10 mouse cellular contexts compared by ENCODE assay signal in genomic region chr12:112560176-112560797, GRCm38 (mm10). TPM values are rescaled to one million over a fixed set of nuclear protein-coding genes. Genes with fewer than 3 reads are reported as not detected.
DNase-seq lines count a peak whose midpoint lies in the region; ATAC-seq and TF ChIP-seq lines count a peak whose summit lies in the region.
"Had no signal": no experiment of that assay in that cellular context is flagged by ENCODE, and none has a peak within 500 bp of the region (broad histone marks: within the 10 kb centered on the region; RNA-seq: fewer than 3 reads in every experiment).

No protein-coding gene starts in this region.

- H3K27ac ChIP-seq in spleen, adult 2 months (ENCODE audit: insufficient read depth, low read length) = no peak overlapping the region
- no peak overlapping the region for H3K27ac ChIP-seq in kidney, embryonic 16.5 days (ENCODE audit: low read length)
- H3K27ac ChIP-seq in stomach, embryonic 14.5 days (ENCODE audit: low read length) = no peak overlapping the region
- H3K27ac ChIP-seq: embryonic facial prominence, embryonic 12.5 days; limb, embryonic 15.5 days had no signal

- TF ChIP-seq POLR2A in spleen, adult 2 months (IDR thresholded peaks at IDR 0.05; ENCODE audit: low read depth, low read length) = no peak

- no peaks in the 10 kb centered on the region for H3K27me3 ChIP-seq in spleen, adult 2 months (ENCODE audit: control insufficient read depth, insufficient read depth, low read length)
- H3K27me3 ChIP-seq in kidney, embryonic 16.5 days (ENCODE audit: insufficient read depth, low read length) = no peaks in the 10 kb centered on the region
- no peaks in the 10 kb centered on the region for H3K27me3 ChIP-seq in stomach, embryonic 14.5 days (ENCODE audit: control insufficient read depth, insufficient read depth, low read length)
- H3K27me3 ChIP-seq: embryonic facial prominence, embryonic 12.5 days; limb, embryonic 15.5 days had no signal

- H3K4me2 ChIP-seq in kidney, embryonic 16.5 days (replicated peaks; ENCODE audit: low read depth, low read length) = no peak overlapping the region
- H3K4me2 ChIP-seq in stomach, embryonic 14.5 days (replicated peaks; ENCODE audit: low read depth, low read length) = no peak overlapping the region
- H3K4me2 ChIP-seq: embryonic facial prominence, embryonic 12.5 days; limb, embryonic 15.5 days had no signal

- H3K4me1 ChIP-seq in spleen, adult 2 months (ENCODE audit: control insufficient read depth, insufficient read depth, insufficient read length) = peaks cover 3% of the 10 kb centered on the region; the same call in 1 of the 2 replicates
- peaks cover 6% of the 10 kb centered on the region for H3K4me1 ChIP-seq in kidney, embryonic 16.5 days (ENCODE audit: insufficient read depth, low read length)
- no peaks in the 10 kb centered on the region for H3K4me1 ChIP-seq in stomach, embryonic 14.5 days (ENCODE audit: control insufficient read depth, insufficient read depth, low read length)
- H3K4me1 ChIP-seq: embryonic facial prominence, embryonic 12.5 days had no signal

- TF ChIP-seq CTCF in spleen, adult 2 months (IDR thresholded peaks at IDR 0.05; ENCODE audit: extremely low read depth, insufficient read depth, insufficient read length, insufficient replicate concordance) = 0 out of 2 replicates have a peak, but pooled peaks have one; percentile 1

- no peak overlapping the region for H3K4me3 ChIP-seq in spleen, adult 2 months (ENCODE audit: extremely low read depth, insufficient read depth, insufficient read length)
- H3K4me3 ChIP-seq in kidney, embryonic 16.5 days (ENCODE audit: low read length) = no peak overlapping the region
- H3K4me3 ChIP-seq in stomach, embryonic 14.5 days (ENCODE audit: low read depth, low read length) = no peak overlapping the region
- H3K4me3 ChIP-seq: embryonic facial prominence, embryonic 12.5 days; limb, embryonic 15.5 days had no signal

- ATAC-seq in common myeloid progenitor, adult 5-6 weeks (replicated peaks; ENCODE audit: low read depth, poor library complexity, severe bottlenecking) = peak; percentile 60; the same call in 1 of the 2 replicates
- ATAC-seq in kidney, embryonic 16.5 days (ENCODE audit: low FRiP score, low TSS enrichment) = peak; percentile 65
- ATAC-seq in stomach, embryonic 14.5 days (ENCODE audit: insufficient number of reproducible peaks, insufficient read depth, low FRiP score, low read depth) = peak; percentile 61; the same call in 1 of the 2 replicates
- no peak for ATAC-seq in erythroid progenitor cell, adult 5-6 weeks (replicated peaks; ENCODE audit: low FRiP score, poor library complexity, severe bottlenecking)

- no peaks in the 10 kb centered on the region for H3K36me3 ChIP-seq in spleen, adult 2 months (ENCODE audit: control insufficient read depth, insufficient read depth, low read length)
- no peaks in the 10 kb centered on the region for H3K36me3 ChIP-seq in kidney, embryonic 16.5 days (ENCODE audit: insufficient read depth, low read length)
- no peaks in the 10 kb centered on the region for H3K36me3 ChIP-seq in stomach, embryonic 14.5 days (ENCODE audit: control insufficient read depth, insufficient read depth, low read length)
- H3K36me3 ChIP-seq: embryonic facial prominence, embryonic 12.5 days; limb, embryonic 15.5 days had no signal

- no peak overlapping the region for H3K9ac ChIP-seq in kidney, embryonic 16.5 days (replicated peaks; ENCODE audit: low read length)
- no peak overlapping the region for H3K9ac ChIP-seq in stomach, embryonic 14.5 days (replicated peaks; ENCODE audit: low read depth, low read length)
- H3K9ac ChIP-seq: embryonic facial prominence, embryonic 12.5 days; limb, embryonic 15.5 days had no signal

- 79% methylated on average over 4 of the region's 5 CpGs for WGBS in spleen, adult 2 months
- 50% methylated on average over 5 of the region's 5 CpGs for WGBS in kidney, embryonic 16.5 days
- 63% methylated on average over 5 of the region's 5 CpGs for WGBS in stomach, embryonic 14.5 days

- no peaks in the 10 kb centered on the region for H3K9me3 ChIP-seq in kidney, embryonic 16.5 days (ENCODE audit: low read length)
- H3K9me3 ChIP-seq in stomach, embryonic 14.5 days (ENCODE audit: control insufficient read depth, low read depth, low read length) = no peaks in the 10 kb centered on the region
- H3K9me3 ChIP-seq: embryonic facial prominence, embryonic 12.5 days; limb, embryonic 15.5 days had no signal

- no peak for DNase-seq in spleen, adult 2 months (ENCODE audit: low read depth in 1 of 2, low spot score in 2 of 2)
- no peak for DNase-seq in spleen, adult 12 weeks (ENCODE audit: low spot score)
- DNase-seq in left cerebral cortex, adult 8-10 months (ENCODE audit: low spot score in 2 of 2) = no peak
- DNase-seq in urinary bladder, adult 2 months (ENCODE audit: low spot score) = no peak

RNA-seq across cellular contexts. Expression of gene Inf2, which starts 28.3 kb away (rescaled TPM):
- 39.9 and 40.1 TPM in 2 replicates for polyA plus RNA-seq in spleen, adult 2 months (2012; rRNA removed)
- total RNA-seq in common myeloid progenitor, adult 5-6 weeks (2017) = 4.8 and 7.0 TPM in 2 replicates
- polyA plus RNA-seq in kidney, embryonic 16.5 days (2015; fragmentation: Nextera tagmentation; extraction: Ambion mirVana) = 4.7 and 5.3 TPM in 2 replicates
- 4.4 and 5.0 TPM in 2 replicates for polyA plus RNA-seq in stomach, embryonic 14.5 days (2014; fragmentation: Nextera tagmentation; extraction: Ambion mirVana)
- total RNA-seq in erythroid progenitor cell, adult 5-6 weeks (2015; ENCODE audit: low replicate concordance) = 2.1 and 2.2 TPM in 2 replicates
- 1.0 and 1.5 TPM in 2 replicates for total RNA-seq in erythroid progenitor cell, adult 5-6 weeks (2017; ENCODE audit: low replicate concordance)
- 100 to 1,000 TPM; 171 to 194 (median 182) TPM for total RNA-seq in left cerebral cortex, adult 8-10 months (2022)
- polyA plus RNA-seq in urinary bladder, adult 2 months (2012; rRNA removed) = 37.4 and 52.8 TPM in 2 replicates

RNA-seq across cellular contexts. Expression of gene Tmem179, which starts 43.7 kb away (rescaled TPM):
- polyA plus RNA-seq in spleen, adult 2 months (2012; rRNA removed) = 0.02 TPM in 1 of 2 replicates, not detected in the other
- not detected in 2 replicates for total RNA-seq in common myeloid progenitor, adult 5-6 weeks (2017)
- polyA plus RNA-seq in kidney, embryonic 16.5 days (2015; fragmentation: Nextera tagmentation; extraction: Ambion mirVana) = 0.67 and 0.91 TPM in 2 replicates
- 2.1 and 2.7 TPM in 2 replicates for polyA plus RNA-seq in stomach, embryonic 14.5 days (2014; fragmentation: Nextera tagmentation; extraction: Ambion mirVana)
- not detected in 2 replicates for total RNA-seq in erythroid progenitor cell, adult 5-6 weeks (2015; ENCODE audit: low replicate concordance)
- not detected in 2 replicates for total RNA-seq in erythroid progenitor cell, adult 5-6 weeks (2017; ENCODE audit: low replicate concordance)
- total RNA-seq in left cerebral cortex, adult 8-10 months (2022) = 100 to 1,000 TPM; 115 to 127 (median 124) TPM
- 0.22 TPM in 2 replicates for polyA plus RNA-seq in urinary bladder, adult 2 months (2012; rRNA removed)

RNA-seq across cellular contexts. Expression of gene Adssl1, which starts 59.6 kb away (rescaled TPM):
- 10.7 and 18.8 TPM in 2 replicates for polyA plus RNA-seq in spleen, adult 2 months (2012; rRNA removed)
- 33.6 and 35.4 TPM in 2 replicates for total RNA-seq in common myeloid progenitor, adult 5-6 weeks (2017)
- polyA plus RNA-seq in kidney, embryonic 16.5 days (2015; fragmentation: Nextera tagmentation; extraction: Ambion mirVana) = 10.7 and 12.7 TPM in 2 replicates
- polyA plus RNA-seq in stomach, embryonic 14.5 days (2014; fragmentation: Nextera tagmentation; extraction: Ambion mirVana) = 2.8 and 3.1 TPM in 2 replicates
- total RNA-seq in erythroid progenitor cell, adult 5-6 weeks (2015; ENCODE audit: low replicate concordance) = 16.8 and 26.3 TPM in 2 replicates
- total RNA-seq in erythroid progenitor cell, adult 5-6 weeks (2017; ENCODE audit: low replicate concordance) = 2.0 and 14.9 TPM in 2 replicates
- total RNA-seq in left cerebral cortex, adult 8-10 months (2022) = 10 to 100 TPM; 21.8 to 41.0 (median 28.6) TPM
- polyA plus RNA-seq in urinary bladder, adult 2 months (2012; rRNA removed) = 19.5 and 26.9 TPM in 2 replicates
